Mouse (Mus musculus): Measurements from ENCODE around the gene Rims1.

The Rims1 gene

GRCm38 (mm10) chr1:22805726-22806625 is at the start of gene Rims1:
TSS of gene Rims1 (minus strand) at chr1:22805994.
- DNase-seq (ENCODE audit: low read depth, low spot score) = no peak
- H3K36me3 ChIP-seq (ENCODE audit: control insufficient read depth, insufficient read depth, low read length, poor library complexity, severe bottlenecking) = no peaks in the 10 kb centered on the region
- H3K27me3 ChIP-seq (ENCODE audit: control insufficient read depth, insufficient read depth, low read length, poor library complexity, severe bottlenecking) = no peaks in the 10 kb centered on the region

- no peak for DNase-seq (ENCODE audit: low read depth, low spot score)
- H3K27me3 ChIP-seq (ENCODE audit: control insufficient read depth, insufficient read depth, low read length, poor library complexity, severe bottlenecking) = no peaks in the 10 kb centered on the region
- H3K36me3 ChIP-seq (ENCODE audit: control insufficient read depth, insufficient read depth, low read length, poor library complexity, severe bottlenecking) = no peaks in the 10 kb centered on the region
These were observed 867 bp upstream of the Rims1 start for GRCm38 (mm10) chr1:22806626-22807096.

DNA sequence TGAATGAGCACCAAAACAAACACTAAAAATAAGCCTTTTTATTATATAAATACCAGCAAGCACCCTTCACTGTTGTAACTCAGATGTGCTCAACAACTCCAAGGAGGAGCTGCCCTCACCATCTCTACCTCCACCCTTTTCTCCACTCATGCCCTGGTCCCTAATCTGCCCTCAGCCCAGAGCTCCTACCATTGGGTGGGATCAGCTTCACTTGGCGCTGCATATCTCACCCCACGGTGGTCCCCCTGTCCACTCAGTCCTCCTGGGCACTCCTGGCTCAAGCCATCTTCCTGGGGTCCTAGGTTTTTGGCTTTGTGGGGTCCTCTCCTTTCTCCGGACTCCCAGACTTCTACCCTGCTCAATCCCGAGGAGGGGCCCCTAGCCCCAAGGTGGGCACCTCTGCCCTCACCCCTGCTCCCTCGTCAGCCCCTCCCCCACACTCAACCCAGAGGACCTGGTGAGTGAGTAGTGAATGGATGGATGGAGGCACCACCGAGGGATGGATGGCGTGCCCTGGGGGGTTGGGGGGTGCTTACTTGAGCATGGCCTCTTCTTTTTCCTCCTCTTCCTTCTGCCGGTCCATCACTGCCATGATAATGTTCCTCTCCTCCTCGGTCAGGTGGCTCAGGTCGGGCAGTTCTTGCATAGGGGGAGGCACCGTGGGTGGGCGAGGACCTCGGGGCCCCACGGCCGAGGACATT is 619 bp downstream of the Rims1 start:
- Histone ChIP-seq H3K27me3 (ENCODE audit: control insufficient read depth, insufficient read depth, low read length, poor library complexity, severe bottlenecking) (no peaks in the 10 kb centered on the region), H3K36me3 (ENCODE audit: control insufficient read depth, insufficient read depth, low read length, poor library complexity, severe bottlenecking) (no peaks in the 10 kb centered on the region)
- DNase-seq (ENCODE audit: low read depth, low spot score) = no peak

- DNase-seq (ENCODE audit: low read depth, low spot score) = no peak
- H3K27me3 ChIP-seq (ENCODE audit: control insufficient read depth, insufficient read depth, low read length, poor library complexity, severe bottlenecking) = no peaks in the 10 kb centered on the region
- H3K36me3 ChIP-seq (ENCODE audit: control insufficient read depth, insufficient read depth, low read length, poor library complexity, severe bottlenecking) = no peaks in the 10 kb centered on the region
These were observed 1.5 kb downstream of the Rims1 start for GRCm38 (mm10) chr1:22804148-22804885.

DNA sequence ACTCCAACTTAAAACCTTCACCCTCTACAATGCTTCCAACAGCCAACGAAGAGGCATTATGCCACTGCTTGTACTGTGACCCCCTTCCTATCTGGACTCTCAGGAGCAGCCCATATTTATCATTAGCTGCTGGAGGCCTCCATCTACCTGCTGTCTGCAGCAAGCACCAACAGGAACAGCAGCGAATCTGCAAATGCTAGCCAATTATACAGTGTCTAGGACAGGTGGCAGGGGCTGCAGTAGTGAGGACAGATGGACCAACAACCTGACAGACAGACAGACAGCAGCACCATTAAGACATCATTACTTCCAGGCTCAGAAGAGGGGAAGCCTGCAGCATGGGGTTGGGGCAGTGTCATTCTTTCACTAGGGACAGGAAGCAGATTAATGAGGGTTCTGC is 2.3 kb downstream of the Rims1 start:
- no peak for DNase-seq (ENCODE audit: low read depth, low spot score)
- Histone ChIP-seq H3K36me3 (ENCODE audit: control insufficient read depth, insufficient read depth, low read length, poor library complexity, severe bottlenecking) (no peaks in the 10 kb centered on the region), H3K27me3 (ENCODE audit: control insufficient read depth, insufficient read depth, low read length, poor library complexity, severe bottlenecking) (no peaks in the 10 kb centered on the region)

DNA sequence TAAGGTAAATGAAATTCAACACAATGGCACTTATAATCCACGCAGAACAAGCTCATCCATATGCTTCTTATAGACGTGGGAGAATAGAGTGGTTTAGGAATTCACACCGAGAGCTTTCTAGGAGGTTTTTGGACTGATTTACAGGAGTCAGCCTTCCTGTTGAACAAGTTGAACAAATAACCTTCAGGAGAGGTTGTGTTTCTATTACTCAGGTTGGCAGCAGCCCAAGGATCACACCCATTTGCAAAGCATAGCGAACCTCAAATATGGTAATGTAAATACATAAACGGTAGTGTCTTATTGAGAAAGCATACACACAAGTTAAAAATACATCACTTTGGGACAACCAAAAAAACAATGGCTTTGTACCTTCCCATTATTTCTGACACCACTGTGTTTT is 5.5 kb downstream of the Rims1 start:
- no peak for DNase-seq (ENCODE audit: low read depth, low spot score)
- Histone ChIP-seq H3K36me3 (ENCODE audit: control insufficient read depth, insufficient read depth, low read length, poor library complexity, severe bottlenecking) (no peaks in the 10 kb centered on the region), H3K27me3 (ENCODE audit: control insufficient read depth, insufficient read depth, low read length, poor library complexity, severe bottlenecking) (no peaks in the 10 kb centered on the region)

GRCm38 (mm10) chr1:22797091-22797490 is 8.7 kb downstream of the Rims1 start:
- no peaks in the 10 kb centered on the region for H3K27me3 ChIP-seq (ENCODE audit: control insufficient read depth, insufficient read depth, low read length, poor library complexity, severe bottlenecking)
- no peaks in the 10 kb centered on the region for H3K36me3 ChIP-seq (ENCODE audit: control insufficient read depth, insufficient read depth, low read length, poor library complexity, severe bottlenecking)
- DNase-seq (ENCODE audit: low read depth, low spot score) = no peak

- no peaks in the 10 kb centered on the region for H3K36me3 ChIP-seq (ENCODE audit: control insufficient read depth, insufficient read depth, low read length, poor library complexity, severe bottlenecking)
- no peaks in the 10 kb centered on the region for H3K27me3 ChIP-seq (ENCODE audit: control insufficient read depth, insufficient read depth, low read length, poor library complexity, severe bottlenecking)
- DNase-seq (ENCODE audit: low read depth, low spot score) = no peak
These were observed 16.3 kb downstream of the Rims1 start for GRCm38 (mm10) chr1:22789391-22789909.

DNA sequence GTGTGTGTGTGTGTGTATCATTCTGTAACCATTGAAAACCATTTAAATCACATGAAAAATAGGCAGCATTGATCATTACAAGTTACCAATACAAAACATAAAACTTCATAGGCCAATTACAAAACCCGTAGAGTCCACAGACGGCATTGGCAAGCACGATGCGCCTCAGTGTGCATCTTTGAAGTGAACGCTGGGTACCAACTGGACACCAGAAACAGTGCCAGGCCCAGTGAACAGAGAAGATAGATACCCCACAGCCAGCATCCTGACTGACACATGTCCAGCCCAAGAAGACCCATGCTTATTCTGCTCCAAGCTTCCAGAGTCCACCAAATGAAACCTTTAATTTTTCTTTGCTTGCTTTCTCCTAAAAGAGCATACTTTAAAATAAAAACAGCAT is 18.2 kb downstream of the Rims1 start:
- Histone ChIP-seq H3K36me3 (ENCODE audit: control insufficient read depth, insufficient read depth, low read length, poor library complexity, severe bottlenecking) (no peaks in the 10 kb centered on the region), H3K27me3 (ENCODE audit: control insufficient read depth, insufficient read depth, low read length, poor library complexity, severe bottlenecking) (no peaks in the 10 kb centered on the region)

DNA sequence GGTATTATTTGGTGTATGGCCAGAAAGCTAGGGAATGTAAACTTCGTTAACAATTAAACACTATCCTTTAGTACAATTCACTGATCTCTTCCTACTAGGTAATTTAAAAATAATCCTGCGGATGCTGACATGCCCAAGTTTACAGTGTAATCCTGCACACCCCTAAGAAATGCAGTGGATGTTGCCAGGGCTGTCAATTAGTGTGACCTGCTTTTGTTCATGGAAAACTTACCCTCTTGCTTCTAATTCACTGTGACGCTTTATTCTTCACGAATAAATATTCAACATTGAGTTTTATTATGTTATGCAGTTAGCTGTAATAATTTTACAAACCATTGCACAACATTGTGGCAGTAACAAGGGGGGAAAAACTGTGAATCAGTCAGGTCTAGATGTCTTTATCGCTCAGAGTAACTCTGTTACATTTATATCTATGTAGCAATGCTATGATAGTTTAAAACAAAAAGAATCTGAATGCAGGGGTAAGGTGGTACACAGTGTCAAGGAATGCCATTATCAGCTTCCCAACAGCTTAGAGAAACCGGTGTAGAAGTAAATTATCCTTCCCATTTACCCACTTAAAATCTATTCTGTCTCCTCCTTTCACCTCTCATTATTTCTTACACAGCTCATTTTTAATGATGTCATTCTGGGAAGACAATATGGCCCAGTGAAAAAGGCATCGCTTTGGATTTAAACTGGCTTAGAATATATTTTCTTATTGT is 35.1 kb downstream of the Rims1 start:
- DNase-seq (ENCODE audit: low read depth, low spot score) = no peak
- H3K27me3 ChIP-seq (ENCODE audit: control insufficient read depth, insufficient read depth, low read length, poor library complexity, severe bottlenecking) = no peaks in the 10 kb centered on the region
- H3K36me3 ChIP-seq (ENCODE audit: control insufficient read depth, insufficient read depth, low read length, poor library complexity, severe bottlenecking) = no peaks in the 10 kb centered on the region

More for the DNA sequence above, 18.2 kb downstream of the Rims1 start:
- DNase-seq (ENCODE audit: low read depth, low spot score) = no peak

DNA sequence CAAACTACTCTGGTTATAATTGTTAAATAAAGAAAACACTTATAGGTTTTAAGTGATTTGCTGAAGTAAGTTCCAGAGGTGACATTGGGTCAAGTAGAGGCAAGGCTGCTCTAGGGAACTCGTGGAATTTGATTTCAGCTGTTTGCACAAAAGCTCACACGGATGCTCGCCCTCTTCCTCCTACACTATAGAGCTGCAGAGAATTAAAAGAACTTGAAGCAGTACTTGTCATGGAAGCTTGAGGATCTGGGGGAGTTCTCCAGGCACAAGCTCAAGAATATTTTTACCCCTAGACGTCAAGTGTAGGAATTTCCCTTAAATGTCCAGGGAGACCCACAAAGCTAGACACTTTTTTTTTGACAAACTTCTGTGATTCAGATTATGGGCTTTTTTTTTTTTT is 42.4 kb downstream of the Rims1 start:
- no peak for DNase-seq (ENCODE audit: low read depth, low spot score)
- H3K36me3 ChIP-seq (ENCODE audit: control insufficient read depth, insufficient read depth, low read length, poor library complexity, severe bottlenecking) = no peaks in the 10 kb centered on the region
- no peaks in the 10 kb centered on the region for H3K27me3 ChIP-seq (ENCODE audit: control insufficient read depth, insufficient read depth, low read length, poor library complexity, severe bottlenecking)

DNA sequence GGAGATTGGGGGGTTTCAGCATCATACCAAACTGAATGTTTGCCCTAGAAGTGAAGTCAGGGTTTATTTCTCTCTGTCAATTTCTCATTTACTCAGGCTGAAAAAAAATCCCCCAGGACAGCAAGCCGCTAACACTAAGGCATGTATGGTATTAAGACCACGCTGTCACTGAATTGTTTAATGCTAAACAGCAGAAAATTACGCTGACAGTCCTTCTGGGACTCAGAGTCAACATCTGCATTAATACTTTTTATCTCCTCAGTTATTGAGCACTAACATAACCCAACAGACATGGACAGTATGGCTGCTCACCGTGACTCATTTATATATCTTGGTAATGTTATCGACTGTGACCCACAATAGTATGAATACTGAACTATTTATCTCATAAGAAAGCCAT is 43.0 kb downstream of the Rims1 start:
- Histone ChIP-seq H3K36me3 (ENCODE audit: control insufficient read depth, insufficient read depth, low read length, poor library complexity, severe bottlenecking) (no peaks in the 10 kb centered on the region), H3K27me3 (ENCODE audit: control insufficient read depth, insufficient read depth, low read length, poor library complexity, severe bottlenecking) (no peaks in the 10 kb centered on the region)
- no peak for DNase-seq (ENCODE audit: low read depth, low spot score)

GRCm38 (mm10) chr1:22750536-22750935 is 55.3 kb downstream of the Rims1 start:
- Histone ChIP-seq H3K36me3 (ENCODE audit: control insufficient read depth, insufficient read depth, low read length, poor library complexity, severe bottlenecking) (no peaks in the 10 kb centered on the region), H3K27me3 (ENCODE audit: control insufficient read depth, insufficient read depth, low read length, poor library complexity, severe bottlenecking) (no peaks in the 10 kb centered on the region)
- DNase-seq (ENCODE audit: low read depth, low spot score) = no peak

GRCm38 (mm10) chr1:22744655-22745054 is 61.1 kb downstream of the Rims1 start:
- Histone ChIP-seq H3K27me3 (ENCODE audit: control insufficient read depth, insufficient read depth, low read length, poor library complexity, severe bottlenecking) (no peaks in the 10 kb centered on the region), H3K36me3 (ENCODE audit: control insufficient read depth, insufficient read depth, low read length, poor library complexity, severe bottlenecking) (no peaks in the 10 kb centered on the region)
- DNase-seq (ENCODE audit: low read depth, low spot score) = no peak
